Mouse (Mus musculus) liver, embryonic 12.5 days (tissue): ENCODE results near the gene Apol7e. TPM values are rescaled to one million over a fixed set of nuclear protein-coding genes. Genes with fewer than 3 reads are reported as not detected.
"Not testable (repeated sequence)": the region's sequence is repeated elsewhere in the genome, so short reads cannot be mapped to it uniquely, and the experiment has no call there.

Experiments
- ATAC-seq: fragments of 200-750 bp; cut with Nextera tagmentation; 2 replicates; pipeline ENCODE4 v1.8.0; 2017; ENCODE audit warnings: moderate number of reproducible peaks, mild to moderate bottlenecking, moderate library complexity
- H3K27ac ChIP-seq: fragments of 300-500 bp; sonication (generic); 2 replicates; pipeline ENCODE4 v1.5.1; 2016; ENCODE audit warnings: mild to moderate bottlenecking
- H3K27me3 ChIP-seq: fragments of 300-500 bp; sonication (generic); replicated peaks from 2 replicates; pipeline ENCODE4 v1.6.1; 2016; ENCODE audit warnings: mild to moderate bottlenecking, moderate library complexity
- H3K36me3 ChIP-seq: fragments of 300-500 bp; sonication (generic); 2 replicates; pipeline ENCODE4 v1.6.1; 2016; ENCODE audit warnings: mild to moderate bottlenecking, moderate library complexity
- H3K4me1 ChIP-seq: fragments of 300-500 bp; sonication (generic); 2 replicates; pipeline ENCODE4 v1.6.1; 2016
- H3K4me2 ChIP-seq: fragments of 300-500 bp; sonication (generic); 2 replicates; pipeline ENCODE4 v1.6.1; 2016; ENCODE audit warnings: mild to moderate bottlenecking, moderate library complexity
- H3K4me3 ChIP-seq: fragments of 300-500 bp; sonication (generic); 2 replicates; pipeline ENCODE4 v1.5.1; 2016; ENCODE audit warnings: mild to moderate bottlenecking, moderate library complexity
- H3K9ac ChIP-seq: fragments of 300-500 bp; sonication (generic); 2 replicates; pipeline ENCODE4 v1.6.1; 2016; ENCODE audit warnings: mild to moderate bottlenecking, moderate library complexity
- H3K9me3 ChIP-seq: fragments of 300-500 bp; sonication (generic); replicated peaks from 2 replicates; pipeline ENCODE4 v1.6.1; 2016; ENCODE audit warnings: mild to moderate bottlenecking, moderate library complexity
- WGBS: fragments of 180-500 bp; shearing (Covaris S2); methylation state at CpG from one replicate; pipeline ENCODE4 v1.1.7; 2016; ENCODE audit not compliant: insufficient replicate concordance; 5-methylcytosine and 5-hydroxymethylcytosine counted together
- polyA plus RNA-seq: library from polyadenylated mRNA; unstranded; fragments of >200 nt; fragmentation: Nextera tagmentation; extraction: Ambion mirVana; gene quantifications from 2 replicates; pipeline ENCODE4 v1.2.1, GENCODE M21; 2016

Gene Apol7e
- polyA plus RNA-seq, 1 experiment from 2014 or later = not detected

DNA sequence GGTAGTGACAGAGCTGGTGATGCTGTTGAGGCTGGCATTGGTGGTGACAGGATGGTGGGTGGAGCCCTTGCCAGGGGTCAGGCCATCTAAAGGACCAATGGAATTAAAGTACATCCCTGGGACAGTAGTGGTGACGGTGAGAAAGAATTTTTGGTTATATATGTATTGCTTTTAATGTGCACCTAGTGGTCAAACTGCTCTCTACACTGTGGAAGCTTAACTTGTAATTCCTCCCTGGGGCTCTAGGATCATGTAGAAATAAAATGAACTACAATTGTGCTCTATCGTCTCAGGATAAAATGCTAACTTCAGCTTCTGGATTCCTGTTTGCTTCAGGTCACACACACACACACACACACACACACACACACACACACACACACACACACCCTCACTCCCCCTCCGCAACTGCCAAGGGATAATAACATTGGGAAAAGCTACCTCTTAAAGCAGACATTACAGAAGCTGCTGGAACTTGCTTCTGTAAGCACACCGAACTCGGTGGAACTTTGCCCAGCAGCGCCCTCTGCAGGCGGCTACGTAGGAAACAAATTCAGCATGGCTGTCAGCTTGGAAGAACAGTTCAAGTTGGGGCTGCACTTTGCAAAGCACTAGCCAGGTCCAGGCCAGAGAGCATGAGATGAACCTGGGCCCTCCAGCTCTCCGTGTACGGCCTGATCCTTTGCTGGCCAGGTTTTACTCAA is 25.7 kb downstream of the Apol7e start:
- not testable (repeated sequence) for H3K9me3 ChIP-seq, H3K4me2 ChIP-seq, H3K27ac ChIP-seq, H3K27me3 ChIP-seq, H3K4me1 ChIP-seq, H3K9ac ChIP-seq, H3K4me3 ChIP-seq, H3K36me3 ChIP-seq, ATAC-seq
- WGBS = 10% methylated on average over 3 of the region's 10 CpGs

DNA sequence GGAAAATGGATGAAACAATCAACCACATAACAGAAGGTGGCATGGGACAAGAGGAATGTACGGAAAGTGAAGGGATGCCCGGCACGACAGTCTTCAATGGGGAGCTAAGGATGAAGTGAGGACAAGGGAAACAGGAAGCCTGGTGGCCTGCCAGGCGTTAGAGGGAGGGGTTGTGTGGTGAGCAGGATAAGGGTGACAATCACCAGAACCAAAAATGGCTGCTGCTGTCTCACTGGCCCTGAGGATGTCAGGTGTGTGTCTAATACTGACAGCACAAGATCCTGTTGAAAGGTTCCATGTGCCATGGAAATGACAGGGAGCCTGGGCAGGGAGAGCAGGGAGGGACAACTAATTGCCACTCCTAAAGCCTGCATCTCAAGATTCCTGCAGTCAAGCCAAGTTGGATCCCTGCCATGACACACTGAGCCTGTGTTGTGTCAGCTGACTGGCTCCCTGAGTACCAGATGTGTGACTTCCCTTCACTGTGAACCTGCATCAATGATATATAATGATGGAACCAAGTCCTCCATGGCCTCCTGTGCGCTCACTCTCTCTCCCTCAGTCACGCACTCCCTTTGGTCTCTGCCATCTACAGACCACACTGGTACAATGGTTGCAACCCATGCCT is 26.9 kb downstream of the Apol7e start:
- H3K27ac ChIP-seq, H3K9ac ChIP-seq, H3K4me2 ChIP-seq, H3K4me1 ChIP-seq, H3K9me3 ChIP-seq, H3K36me3 ChIP-seq, H3K27me3 ChIP-seq, ATAC-seq, H3K4me3 ChIP-seq: not testable (repeated sequence)
- 42% methylated on average over 6 of the region's 6 CpGs for WGBS

DNA sequence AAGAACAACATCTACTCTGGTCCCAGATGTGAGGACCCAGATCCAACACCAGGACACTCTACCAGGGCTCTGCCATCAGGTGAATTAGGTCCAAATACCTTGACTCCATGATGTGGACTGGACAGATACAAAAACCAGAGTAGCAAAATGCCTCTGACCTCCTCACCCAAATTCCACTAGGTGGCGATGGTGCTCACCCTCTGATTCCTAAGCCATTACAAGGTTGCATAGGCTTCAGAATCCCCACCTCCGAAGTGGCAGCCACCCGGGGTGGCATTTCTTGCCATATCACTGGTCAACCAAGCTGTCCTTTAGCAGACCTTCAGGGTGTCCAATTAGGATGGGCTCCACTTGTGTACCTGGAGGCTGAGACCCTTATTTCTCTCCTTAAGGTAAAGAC is 28.5 kb downstream of the Apol7e start:
- H3K27me3 ChIP-seq, H3K4me1 ChIP-seq, H3K9ac ChIP-seq, H3K4me2 ChIP-seq, H3K27ac ChIP-seq, H3K9me3 ChIP-seq, ATAC-seq, H3K36me3 ChIP-seq, H3K4me3 ChIP-seq: not testable (repeated sequence)
- 7% methylated on average over 3 of the region's 3 CpGs for WGBS

DNA sequence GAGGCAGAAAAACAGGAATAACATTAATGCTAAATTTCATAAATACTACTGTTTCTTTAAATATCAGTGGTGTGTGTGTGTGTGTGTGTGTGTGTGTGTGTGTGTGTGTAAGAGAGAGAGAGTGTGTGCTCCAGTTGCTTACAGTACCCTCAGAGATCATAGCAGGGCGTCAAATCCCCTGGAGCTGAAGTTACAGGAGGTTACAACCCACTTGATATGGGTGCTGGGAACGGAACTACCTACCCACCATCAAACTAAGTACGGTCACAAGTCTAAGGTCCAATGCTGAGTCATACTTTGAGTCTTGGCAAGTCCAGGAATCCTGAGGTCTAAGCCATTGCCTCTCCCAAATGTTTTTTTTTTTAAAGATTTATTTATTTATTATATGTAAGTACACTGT is 29.1 kb downstream of the Apol7e start:
- H3K9ac ChIP-seq, H3K9me3 ChIP-seq, H3K27ac ChIP-seq, H3K4me1 ChIP-seq, H3K27me3 ChIP-seq, ATAC-seq, H3K36me3 ChIP-seq, H3K4me3 ChIP-seq, H3K4me2 ChIP-seq: not testable (repeated sequence)
- 70% methylated on average over 3 of the region's 3 CpGs for whole genome bisulfite sequencing

DNA sequence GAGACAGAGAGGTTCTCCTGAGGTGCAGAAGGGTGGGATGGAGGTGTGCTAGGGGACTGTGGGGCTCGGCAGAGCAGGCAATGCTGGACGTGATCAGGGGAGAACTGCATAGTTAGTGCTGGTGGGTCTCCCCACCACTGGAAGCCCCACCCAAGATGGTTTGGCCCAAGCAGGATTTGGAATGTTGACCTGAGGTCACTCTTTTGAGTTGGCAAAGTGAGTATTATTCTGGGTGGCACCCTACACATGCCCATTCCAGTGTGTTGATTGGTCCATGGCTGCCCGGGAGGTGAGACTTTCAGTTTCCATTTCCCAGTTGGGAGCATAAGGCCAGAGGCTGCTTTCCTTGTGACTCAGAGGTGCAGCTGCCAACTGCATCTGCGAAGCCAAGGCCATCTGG is 30.1 kb downstream of the Apol7e start, which contains the start of gene Apol9b:
Gene Apol9b (plus strand): TSS at position 301 of the 400 bp plus-strand sequence.
- not testable (repeated sequence) for H3K4me2 ChIP-seq, H3K27me3 ChIP-seq, H3K36me3 ChIP-seq, H3K9ac ChIP-seq, H3K9me3 ChIP-seq, ATAC-seq, H3K4me1 ChIP-seq, H3K4me3 ChIP-seq, H3K27ac ChIP-seq
- 58% methylated on average over 1 of the region's 4 CpGs for WGBS

DNA sequence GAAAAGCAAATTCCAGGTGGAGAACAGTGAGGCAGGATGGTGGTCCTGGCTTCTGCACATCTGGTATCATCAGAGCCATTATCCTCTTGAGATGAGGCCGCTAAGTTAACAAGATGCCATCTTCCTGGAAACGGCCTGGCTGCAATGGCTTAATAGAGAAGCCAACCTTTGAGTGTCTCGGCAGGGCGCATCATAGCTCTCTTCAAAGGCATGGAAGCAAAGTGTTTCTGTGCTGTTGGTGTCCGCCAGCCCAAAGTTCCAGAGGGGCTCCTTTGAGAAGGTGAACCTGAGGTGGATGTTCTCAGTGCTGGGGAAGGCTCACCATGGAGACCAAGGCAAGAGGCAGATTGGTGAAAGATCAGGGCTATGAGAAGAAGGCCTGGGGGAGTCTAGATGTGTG is 32.9 kb downstream of the Apol7e start:
- Histone ChIP-seq H3K9ac (no peak overlapping the region), H3K4me1 (no peaks in the 10 kb centered on the region), H3K9me3 (no peaks in the 10 kb centered on the region), H3K4me2 (no peak overlapping the region), H3K27me3 (no peaks in the 10 kb centered on the region), H3K4me3 (no peak overlapping the region), H3K27ac (no peak overlapping the region), H3K36me3 (no peaks in the 10 kb centered on the region)
- ATAC-seq = no peak
- 72% methylated on average over 5 of the region's 5 CpGs for WGBS

DNA sequence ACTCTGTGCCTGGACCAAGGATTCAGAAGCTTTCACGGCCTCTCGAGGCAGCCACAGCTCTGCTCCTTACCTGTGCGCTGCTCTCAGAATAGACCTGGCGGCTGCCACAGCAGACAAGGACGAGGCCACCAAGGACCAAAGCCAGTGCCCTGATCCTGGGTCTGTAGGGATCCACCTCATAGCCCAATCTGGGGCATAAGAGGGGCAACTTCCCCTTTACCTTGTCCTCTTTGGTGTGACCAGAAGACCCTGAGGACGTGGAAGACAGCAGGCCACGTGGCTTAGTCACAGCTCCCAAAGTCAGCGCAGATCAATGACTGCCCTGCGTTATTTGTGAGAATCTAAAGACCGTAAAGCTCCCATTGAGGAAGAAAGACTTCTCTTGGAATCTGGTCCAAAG is 34.2 kb downstream of the Apol7e start:
- H3K4me3 ChIP-seq, H3K4me1 ChIP-seq, H3K4me2 ChIP-seq, H3K9ac ChIP-seq, H3K27ac ChIP-seq, H3K27me3 ChIP-seq, H3K9me3 ChIP-seq, H3K36me3 ChIP-seq, ATAC-seq: not testable (repeated sequence)
- WGBS = 56% methylated on average over 10 of the region's 10 CpGs

DNA sequence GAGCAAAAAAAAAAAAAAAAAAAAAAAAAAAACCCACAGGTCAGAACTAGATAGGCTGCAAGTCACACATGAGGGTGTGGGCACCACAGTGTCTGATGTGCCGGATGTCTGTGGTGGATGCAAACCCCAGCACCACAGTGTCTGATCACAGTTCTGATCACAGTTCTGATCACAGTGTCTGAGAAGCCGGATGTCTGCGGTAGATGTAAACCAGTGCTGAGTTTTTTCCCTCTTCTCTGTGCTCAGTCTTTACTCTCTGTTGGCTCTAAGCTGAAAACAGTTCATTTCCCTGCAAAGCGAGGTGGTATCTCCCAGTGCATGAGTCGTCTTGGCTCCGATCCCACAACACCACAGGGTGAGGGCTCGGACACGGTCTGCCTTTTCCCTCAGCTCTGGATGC is 34.7 kb downstream of the Apol7e start:
- H3K27ac ChIP-seq, H3K27me3 ChIP-seq, H3K4me1 ChIP-seq, H3K9me3 ChIP-seq, H3K4me3 ChIP-seq, H3K9ac ChIP-seq, H3K36me3 ChIP-seq, H3K4me2 ChIP-seq, ATAC-seq: not testable (repeated sequence)
- WGBS = 47% methylated on average over 8 of the region's 8 CpGs

DNA sequence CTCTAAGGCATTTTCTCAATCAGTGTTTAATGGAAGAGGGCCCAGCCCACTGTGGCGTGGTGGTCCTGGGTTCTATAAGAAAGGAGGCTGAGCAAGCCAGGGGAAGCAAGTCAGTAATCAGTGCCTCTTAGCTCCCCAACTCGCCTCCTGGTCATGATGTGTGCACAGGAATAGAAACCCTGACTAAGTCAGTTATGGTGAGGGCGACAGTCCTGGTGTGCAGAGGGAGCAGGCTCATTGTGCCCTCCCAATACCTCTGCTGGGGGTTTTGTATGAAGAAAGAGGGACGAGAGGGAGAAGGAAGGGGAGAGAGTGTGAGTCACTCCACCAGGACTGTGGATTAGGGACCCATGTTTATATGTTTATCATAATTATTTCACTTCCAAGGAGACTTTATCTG is 35.2 kb downstream of the Apol7e start:
- H3K9ac ChIP-seq, H3K4me3 ChIP-seq, H3K27me3 ChIP-seq, H3K4me2 ChIP-seq, H3K9me3 ChIP-seq, H3K27ac ChIP-seq, H3K36me3 ChIP-seq, H3K4me1 ChIP-seq, ATAC-seq: not testable (repeated sequence)
- WGBS = 32% methylated on average over 4 of the region's 4 CpGs

DNA sequence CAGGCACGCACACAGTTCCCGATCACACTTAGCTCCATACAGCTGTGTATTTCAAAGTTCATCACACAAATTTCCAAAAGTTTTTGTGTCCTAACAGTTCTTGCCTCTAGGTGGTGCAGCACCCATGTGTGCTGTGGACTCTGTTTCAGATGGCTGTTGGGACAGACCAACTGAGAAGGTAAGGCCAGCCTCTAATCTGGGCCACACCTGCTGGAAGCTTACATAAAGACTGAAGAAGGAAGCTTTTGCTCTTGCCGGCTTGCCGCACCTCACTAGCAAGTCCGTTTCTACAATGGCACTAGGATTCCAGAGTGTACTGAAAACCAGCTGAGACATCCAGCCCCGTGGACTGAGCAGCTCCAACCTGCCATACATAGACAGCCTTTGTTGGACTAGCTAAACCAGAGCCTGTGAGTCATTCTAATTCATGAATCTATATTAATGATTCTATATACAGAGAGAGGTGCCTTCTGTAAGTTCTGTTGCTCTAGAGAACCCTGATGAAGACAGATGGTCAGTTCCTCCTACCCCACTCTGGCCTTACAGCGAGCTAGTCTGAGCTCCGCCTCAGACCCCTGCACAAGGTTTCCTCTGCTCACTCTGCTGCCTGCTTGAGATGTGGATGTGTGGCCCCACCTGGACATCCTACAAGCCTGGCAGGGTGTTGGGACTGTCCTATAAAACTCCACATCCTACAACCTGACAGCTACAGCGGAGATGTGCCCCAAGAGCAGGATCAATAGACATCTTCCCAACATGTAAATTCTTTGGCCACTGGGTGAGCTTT is 42.0 kb downstream of the Apol7e start:
- Histone ChIP-seq H3K9me3 (no peaks in the 10 kb centered on the region), H3K27me3 (peaks cover 17% of the 10 kb centered on the region; the same call in 1 of the 2 replicates), H3K36me3 (peaks cover 10% of the 10 kb centered on the region), H3K4me3 (no peak overlapping the region), H3K9ac (no peak overlapping the region), H3K4me2 (no peak overlapping the region), H3K4me1 (no peaks in the 10 kb centered on the region), H3K27ac (no peak overlapping the region)
- WGBS = 64% methylated on average over 9 of the region's 9 CpGs
- ATAC-seq = 0 out of 2 replicates have a peak, but pooled peaks have one; percentile 37

DNA sequence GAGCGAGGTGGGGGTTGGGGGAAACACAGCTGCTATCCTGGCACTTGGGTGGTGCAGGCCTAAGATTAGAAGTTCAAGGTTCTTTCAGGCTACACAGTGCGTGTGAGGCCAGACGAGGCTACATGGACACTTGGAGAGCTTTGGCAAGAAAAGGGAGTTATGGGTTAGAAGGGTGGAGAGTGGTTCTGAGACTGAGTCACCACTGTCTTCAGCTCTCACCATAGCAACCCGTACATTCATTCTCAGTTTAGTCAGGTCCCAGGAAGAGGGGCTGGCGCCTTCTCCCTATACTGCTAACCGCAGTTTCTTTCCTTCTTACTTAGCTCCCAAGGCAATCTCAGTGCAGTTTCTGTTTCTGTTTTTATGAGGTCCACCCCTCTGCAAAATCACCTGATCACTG is 42.9 kb downstream of the Apol7e start:
- ATAC-seq, H3K4me2 ChIP-seq, H3K27ac ChIP-seq, H3K4me3 ChIP-seq, H3K9ac ChIP-seq, H3K4me1 ChIP-seq, H3K9me3 ChIP-seq: not testable (repeated sequence)
- WGBS = 70% methylated on average over 6 of the region's 6 CpGs
- Histone ChIP-seq H3K27me3 (peaks cover 23% of the 10 kb centered on the region; the same call in 1 of the 2 replicates), H3K36me3 (peaks cover 19% of the 10 kb centered on the region)

DNA sequence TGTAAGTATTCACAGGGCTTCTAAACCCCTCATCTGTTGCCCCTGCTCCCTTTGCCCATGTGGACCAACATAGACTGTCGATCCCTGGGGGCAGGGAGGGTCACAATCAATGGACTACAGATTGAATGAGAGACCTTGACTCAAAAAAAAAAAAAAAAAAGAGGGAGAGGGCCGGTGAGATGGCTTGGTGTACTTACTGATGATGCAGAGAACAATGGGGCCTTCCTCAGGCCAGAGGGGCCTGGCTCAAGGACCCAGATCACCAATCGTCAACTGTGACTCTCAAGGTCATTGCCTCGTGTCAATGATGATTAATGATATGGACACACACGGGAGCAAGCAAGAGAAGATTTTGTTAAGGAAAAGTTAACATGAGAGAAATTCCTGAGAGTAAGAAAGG is 46.0 kb downstream of the Apol7e start:
- Histone ChIP-seq H3K4me3 (no peak overlapping the region), H3K9me3 (peaks cover 4% of the 10 kb centered on the region), H3K9ac (no peak overlapping the region), H3K36me3 (peaks cover 50% of the 10 kb centered on the region), H3K27ac (no peak overlapping the region), H3K4me1 (peaks cover 19% of the 10 kb centered on the region), H3K4me2 (no peak overlapping the region), H3K27me3 (peaks cover 14% of the 10 kb centered on the region; the same call in 1 of the 2 replicates)
- no peak for ATAC-seq
- WGBS = 40% methylated on average over 5 of the region's 5 CpGs
